Mouse (Mus musculus) frontal cortex, postnatal 36 days (tissue): Measurements from ENCODE around the gene Peg12.

ENCODE experiments used
- DNase-seq, 2 experiments: peaks; one replicate each; pipeline ENCODE4 v3.0.0; 2022; ENCODE audit warnings: low spot score in 2 of 2

Gene Peg12

DNA sequence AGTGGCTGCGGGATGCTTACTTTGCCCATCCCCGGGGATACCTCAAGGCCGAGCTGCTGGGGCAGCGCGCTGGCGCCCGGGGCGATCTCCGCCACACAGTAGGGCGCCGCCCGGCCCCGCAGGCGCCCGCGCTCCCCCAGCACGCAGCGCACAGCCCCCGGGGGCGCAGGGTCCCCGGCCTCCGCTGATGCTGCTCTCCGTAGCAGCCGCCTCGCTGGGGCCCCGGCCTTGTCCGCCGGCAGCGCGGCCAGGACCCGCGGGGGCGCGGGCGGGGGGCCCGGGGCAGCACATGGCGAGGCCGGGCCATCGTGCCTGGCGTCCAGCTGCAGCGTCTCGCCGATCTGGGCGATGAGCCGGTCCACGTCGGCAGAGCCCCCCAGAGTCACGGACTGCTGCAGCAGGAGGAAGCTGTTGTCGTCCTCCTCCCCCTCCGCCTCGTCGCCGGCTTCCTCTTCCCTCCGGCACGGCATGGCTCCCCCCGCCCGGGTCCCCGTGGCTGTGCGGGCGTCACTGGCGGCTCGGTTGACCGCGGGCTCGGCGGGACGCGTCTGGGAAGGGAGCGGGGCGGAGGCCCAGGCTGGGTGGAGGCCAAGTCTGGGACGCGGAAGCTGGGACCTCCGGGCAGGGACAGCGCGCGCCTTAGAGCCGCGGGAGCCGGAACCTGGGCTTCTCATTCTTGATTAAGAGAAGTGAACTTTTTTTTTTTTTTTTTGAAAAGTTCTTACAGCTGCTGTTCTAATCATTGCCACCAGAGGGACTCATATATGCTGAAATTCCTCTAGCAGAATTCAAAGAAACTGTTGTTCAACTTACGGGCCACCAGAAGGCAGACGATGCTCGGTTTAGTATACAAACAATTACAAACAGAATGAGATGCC lies at the start of gene Peg12:
Gene Peg12, minus strand, starts transcription at position 633 of the 878 bp plus-strand sequence.
- peak; percentile 3 to 11 for DNase-seq

DNA sequence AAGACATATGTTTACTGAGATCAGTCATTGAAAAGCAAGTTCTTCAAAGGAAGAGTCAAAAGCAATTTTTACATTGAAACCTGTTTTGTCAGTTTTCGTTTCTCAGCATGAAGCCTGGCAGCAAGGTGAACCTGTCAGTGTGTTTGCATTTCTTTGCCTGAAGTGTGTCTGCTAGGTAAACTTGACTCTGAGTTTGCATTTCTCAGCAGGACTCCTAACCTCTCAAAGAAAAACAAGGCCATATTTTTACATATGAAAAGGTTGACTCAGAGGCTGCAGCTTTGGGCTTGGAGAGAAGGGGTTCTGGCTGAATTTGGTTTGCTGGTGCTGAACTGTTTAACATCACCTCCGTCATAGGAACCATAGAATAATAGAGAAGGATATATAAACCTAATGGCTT lies 21.8 kb upstream of the Peg12 start:
- no peak for DNase-seq

DNA sequence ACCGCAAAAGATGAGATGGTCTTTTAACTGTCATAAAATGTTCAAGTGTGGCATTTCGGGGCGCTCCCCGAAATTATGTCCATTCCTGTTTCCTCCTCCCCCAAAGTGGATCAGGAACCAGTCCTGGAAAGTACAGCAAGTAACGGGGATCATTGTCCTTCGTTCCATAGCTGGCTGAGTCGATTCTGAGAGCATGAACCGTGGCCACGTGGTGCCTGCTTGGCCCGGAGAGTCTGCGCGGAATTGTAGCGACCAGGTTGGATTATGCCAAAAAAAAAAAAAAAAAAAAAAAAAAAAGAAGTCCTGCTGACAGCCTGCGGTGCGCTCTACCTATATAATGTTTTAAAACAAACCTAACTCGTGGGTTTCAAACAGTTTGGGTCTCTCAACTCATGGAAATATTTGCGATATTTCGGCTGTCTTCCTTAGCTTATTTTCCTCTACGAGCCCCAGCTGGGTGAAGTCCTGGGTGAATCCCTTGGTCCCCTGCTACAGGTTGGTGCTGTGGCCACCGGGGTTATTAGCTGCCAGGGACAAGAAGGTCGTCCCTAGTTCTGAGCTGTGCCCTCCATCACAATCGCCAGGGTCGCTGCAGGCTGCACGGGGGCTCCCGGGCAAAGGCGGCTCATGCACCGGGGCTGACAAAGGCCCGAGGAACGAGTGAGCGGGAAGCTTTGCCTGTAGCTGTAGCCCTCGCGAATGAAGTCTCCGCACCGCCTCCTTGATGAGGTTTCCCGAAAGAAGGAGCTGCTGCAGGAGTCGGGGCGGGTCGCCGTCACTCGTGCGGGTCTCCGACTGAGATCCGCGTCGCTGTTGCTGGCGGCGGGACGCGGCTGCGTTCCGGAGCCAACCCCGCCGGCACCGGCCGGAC lies 1.1 kb downstream of the Peg12 start:
- DNase-seq = peak in 1 of 2 experiments; percentile 2

DNA sequence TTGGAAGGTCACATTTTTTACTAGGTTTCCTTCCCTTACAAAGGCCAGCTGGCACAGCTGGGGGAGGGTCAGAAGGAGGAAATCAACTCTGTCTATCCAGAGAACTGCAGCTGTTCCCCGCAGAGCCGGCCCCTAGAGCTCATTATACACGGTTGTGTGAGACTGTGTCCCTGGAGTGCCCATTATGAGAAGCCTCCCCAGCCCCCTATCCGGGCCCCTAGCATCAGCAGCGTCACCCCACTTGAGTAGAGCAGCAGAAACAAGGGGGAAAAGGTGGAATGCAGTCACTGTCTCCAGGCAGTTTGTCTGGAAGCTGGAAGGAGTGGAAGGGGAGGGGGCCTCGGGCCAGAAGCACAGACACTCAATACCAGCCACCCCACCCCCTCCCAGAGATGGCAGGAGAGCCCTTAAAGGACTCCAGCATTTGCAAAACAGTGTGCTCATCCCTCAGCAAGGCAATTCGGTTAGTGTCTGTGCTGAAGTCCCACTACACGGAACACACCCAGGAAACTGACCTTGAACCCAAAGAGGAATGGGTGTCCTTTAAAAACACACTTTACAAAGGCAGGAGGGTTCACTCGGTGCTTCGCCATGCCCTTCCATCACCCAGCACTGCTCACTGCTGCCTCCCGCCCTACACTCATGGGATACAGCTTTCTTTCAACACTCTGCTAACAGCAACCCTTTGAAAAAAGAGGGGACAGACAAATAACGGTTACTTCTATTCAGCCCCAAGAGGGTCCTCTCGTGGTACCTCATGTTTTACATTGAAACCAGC lies 1.9 kb downstream of the Peg12 start:
- DNase-seq = no peak

DNA sequence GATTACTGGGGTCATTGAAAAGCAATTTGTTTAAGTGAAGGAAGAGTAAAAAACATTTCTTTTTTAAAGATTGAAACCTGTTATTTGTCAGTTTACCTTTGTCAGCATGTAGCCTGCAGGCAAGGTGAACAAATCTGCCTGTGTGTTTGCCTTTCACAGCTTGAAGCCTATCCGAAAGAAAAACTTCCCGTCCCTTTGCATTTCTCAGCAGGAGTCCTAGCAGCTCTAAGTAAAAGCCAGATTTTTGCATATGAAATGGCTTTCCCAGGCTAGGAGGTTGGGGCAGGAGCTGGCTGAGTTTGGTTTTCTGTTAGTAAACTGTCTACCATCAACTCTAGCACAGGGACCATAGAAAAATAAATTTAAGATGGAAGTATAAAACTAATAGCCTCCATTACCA lies 12.0 kb downstream of the Peg12 start:
- no peak for DNase-seq

DNA sequence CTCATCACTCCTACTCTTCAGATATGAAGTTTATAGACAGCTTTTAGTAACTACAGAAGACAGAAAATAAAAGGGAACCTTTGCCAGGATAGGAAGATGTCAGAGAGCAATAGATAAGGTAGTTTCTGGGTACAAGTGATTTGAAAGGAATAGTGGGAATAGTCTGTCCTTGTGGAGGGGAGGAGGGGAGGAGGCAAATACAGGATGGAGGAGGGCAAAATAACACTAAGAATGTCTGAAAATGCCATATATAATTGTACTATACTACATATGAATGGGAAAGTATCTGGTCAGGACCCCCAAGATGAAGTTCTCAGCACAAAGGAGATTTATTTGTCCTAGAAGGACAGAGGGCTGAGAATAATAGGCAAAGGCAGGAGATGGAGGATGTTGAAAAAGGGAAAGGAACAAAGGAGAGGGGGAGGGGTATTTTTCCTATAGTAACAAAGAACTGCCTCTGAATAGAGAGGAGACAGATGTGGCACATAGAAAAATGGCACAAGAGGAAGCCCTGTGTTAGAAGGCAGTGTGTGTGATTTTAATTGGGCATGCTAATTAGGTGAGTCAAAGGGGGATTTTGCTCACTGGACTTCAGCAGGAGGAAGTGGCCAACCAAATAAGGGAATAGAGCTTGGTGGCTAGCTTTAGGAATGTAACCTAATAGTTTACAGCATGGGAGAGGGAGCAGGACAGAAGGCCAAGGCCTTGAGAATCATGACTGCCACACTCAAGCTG lies 18.7 kb downstream of the Peg12 start:
- DNase-seq = no peak

DNA sequence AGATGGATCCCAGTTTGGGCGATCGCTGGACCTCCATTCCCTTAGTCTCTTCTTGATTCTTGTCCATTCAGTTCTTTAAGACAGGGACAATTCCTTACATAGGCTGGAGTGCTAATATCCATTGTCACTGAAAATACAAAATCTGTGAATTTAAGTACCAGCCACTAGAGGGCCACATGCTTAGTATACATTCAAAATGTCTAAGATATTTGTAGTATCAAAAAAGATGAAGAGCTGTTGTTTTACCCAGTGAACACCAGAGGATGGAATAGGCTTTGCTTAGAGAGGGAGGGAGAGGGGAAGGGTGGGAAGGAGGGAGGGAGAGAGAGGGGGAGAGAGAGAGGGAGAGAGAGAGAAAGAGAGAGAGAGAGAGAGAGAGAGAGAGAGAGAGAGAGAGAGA lies 27.9 kb downstream of the Peg12 start:
- DNase-seq = no peak

DNA sequence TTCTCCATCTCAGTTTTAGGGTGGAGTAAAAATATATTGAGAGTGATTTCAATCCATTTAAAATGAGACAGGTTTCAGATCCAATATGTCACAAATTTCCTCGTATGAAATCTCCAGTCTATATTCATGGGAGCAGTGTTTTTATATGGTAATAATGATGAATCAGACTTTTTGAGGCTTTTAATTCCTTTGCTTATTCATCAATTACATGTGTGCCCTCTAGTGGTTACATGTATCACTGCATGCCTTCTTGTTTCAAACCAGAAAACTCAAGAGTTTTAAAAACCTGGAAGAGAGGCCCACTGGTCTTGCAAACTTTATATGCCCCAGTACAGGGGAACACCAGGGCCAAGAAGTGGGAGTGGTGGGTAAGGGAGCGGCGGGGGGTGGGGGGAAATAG lies 31.1 kb downstream of the Peg12 start:
- no peak for DNase-seq

DNA sequence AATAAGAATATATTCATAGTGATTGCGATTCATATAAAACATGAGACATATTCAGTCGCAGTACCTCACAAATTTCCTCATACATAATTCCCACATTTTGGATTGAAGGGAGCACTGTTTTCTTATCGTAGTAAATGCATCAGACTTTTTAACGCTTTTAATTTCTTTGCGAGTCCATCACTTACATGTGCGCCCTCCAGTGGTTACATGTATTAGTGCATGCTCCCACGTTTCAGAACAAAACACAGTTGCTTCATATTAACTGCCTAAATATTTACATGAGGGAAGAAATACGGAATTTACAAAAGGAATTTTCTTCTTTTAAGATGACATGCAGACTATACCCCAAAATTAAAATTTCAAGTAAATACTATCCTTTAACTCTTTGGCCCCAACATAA lies 36.0 kb downstream of the Peg12 start:
- no peak for DNase-seq

DNA sequence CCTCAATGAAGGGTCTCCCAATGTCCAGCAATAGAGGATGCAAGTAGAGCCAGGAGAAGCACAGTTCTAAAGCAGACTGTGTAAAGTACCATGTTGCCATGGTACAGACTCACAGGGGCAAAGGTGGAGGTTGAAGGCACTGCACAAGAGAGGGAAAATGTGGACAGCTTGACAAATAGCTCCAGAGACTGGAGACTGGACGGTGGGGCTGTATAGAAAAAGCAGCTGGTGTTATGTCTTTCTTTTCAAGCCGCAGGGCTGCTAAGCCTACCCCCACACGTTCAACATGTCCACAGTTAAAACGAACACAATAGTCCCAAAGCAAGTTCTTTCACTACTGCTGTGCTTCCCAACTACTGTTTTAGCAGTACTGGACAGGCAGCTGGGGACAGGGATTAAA lies 41.1 kb downstream of the Peg12 start:
- DNase-seq = no peak

DNA sequence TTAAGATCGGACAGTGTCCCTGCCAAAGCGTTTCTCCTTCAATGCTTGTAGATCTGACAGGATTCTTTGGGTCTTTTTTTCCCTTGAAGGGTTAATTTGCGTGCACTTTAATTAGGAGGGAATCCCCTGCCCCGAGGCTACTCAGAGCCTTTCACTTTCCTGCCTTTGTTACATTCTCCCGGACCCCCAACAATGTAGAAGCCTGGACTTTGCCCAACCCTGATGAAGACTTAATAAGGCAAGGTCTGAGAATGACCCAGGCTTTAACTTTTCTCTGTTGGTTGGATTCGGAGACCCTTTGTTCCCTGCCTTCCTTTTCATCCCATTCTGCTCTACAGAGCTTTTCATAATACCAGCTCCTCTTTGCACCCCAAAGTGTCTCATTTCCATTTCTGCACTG lies 43.7 kb downstream of the Peg12 start:
- DNase-seq = no peak

DNA sequence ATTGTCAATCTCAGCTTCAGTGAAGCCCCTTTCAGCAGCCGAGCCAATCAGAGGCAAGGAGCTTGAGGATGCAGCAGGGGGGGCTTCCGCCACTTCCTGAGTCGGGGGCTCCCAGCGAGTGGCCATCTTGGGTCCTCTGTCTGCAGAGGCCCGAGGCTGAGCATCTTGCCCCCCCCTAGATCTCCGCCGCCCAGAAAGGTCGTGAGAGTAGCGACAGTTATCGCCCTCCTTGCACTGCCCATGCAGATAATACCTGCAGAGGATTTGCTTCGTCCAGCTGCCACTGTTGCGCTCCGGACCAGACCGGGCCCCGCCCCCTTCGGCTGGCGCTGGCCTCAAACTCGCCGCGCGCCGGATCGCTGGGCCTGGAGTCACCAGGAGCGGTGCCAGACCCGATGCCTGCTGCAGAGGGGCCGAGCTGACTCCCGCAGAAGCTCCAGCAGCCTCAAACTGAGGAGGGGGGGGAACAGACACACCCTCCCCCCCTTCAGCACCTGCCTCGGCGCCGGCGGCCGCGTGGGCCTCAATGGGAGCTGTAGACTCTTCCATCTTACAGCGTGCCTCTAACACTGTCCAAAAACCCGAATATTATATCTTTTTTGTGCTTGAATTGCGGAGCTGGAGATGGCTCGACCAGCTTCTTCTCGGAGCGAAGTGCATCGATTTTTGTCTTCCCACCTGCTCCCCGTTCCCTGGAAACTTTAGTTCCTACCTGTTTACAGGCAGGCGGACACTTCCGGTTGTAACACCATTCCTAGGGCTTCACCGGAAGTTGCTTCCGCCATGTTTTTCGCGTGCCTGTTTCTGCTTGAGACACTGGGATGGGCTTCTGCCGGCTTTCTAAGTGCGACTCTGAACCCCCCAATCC lies 44.6 kb downstream of the Peg12 start, which contains the start of gene Mkrn3:
Gene Mkrn3, minus strand, starts transcription at position 647 of the 868 bp plus-strand sequence.
- peak; percentile 30 to 47 for DNase-seq

DNA sequence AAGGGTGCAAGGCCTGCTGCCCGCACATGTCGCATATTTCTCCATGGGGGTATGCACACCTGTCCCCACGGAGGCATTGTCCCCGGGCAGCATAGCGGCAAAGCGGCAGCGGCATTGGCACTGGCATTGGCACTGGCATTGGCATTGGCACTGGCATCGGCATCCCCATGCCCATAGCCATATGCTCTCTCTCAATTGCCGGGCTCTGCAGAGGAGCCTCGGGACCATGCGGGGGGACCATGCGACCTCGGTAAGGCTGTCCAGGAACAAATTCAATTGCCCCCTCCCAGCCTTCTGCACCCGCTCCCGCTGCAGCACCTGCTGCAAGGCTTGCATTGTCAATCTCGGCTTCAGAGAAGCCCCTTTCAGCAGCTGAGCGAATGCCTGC lies 45.2 kb downstream of the Peg12 start:
- DNase-seq = no peak

DNA sequence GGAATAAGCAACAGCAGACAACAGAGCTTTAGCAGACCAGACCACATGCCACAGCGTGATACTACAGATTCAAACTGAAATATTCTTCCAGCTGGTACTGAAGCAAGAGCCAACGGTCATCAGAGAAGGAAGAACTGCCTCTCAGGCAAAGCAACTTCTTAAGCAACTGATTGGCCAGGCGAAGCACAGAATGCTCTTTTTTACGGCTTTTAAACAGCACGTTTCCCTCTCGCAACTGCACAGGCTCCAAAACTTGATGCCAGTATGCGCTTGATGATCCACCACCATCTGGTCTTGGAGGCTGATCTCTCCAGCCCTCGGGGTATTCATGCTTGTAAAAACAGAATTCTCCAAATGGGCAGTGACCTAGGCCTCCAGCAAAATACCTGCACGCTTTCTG lies 46.0 kb downstream of the Peg12 start:
- no peak for DNase-seq

DNA sequence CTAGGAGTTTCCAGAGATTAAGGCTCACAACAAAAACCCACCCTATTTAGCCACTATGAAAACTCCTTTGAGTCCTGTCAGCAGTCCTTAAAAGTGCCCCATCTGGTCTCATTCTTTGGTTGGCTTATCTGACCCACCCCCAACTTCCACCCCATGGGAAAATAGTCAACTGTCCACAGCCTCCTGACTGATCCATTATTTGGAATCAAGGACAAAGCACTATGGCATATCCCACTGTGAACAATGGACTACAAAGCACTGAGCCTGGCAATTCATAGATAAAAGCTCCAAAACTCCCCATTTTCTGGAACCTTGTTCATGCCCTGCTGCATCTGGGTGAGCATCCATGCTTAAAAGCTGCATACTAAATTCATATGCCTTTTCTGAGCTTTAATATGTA lies 48.1 kb downstream of the Peg12 start:
- DNase-seq = no peak

DNA sequence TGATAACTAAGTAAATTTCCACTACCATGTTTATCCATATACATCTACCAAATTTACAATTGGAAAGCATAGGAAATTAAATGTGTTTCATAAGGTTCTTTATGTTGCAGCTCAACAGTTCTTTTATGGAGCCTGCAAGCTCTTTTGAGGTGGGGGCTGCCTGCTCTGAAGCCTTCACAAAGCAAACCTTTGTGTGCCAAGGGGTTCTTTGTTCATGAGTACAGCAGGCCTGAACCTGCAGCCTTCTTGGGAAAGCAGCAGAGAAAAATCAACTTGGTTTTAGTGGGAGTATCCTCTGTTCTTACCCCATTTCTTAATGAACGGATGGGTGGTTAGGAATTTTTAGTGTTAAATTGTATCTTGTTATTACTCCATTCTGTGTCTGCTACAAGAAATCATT lies 49.1 kb downstream of the Peg12 start:
- no peak for DNase-seq
